Mouse (Mus musculus) CH12.LX (cell line): ENCODE measurements around the gene Fam219b.

ENCODE experiments used
- ELF1 ChIP-seq: IDR thresholded peaks from 2 replicates; pipeline ENCODE4 v1.6.1; 2014; ENCODE audit warnings: low read depth, mild to moderate bottlenecking, inconsistent platforms, low read length, improper control_type of control experiment
- TCF12 ChIP-seq: IDR thresholded peaks from 2 replicates; pipeline ENCODE4 v1.6.1; 2014; ENCODE audit warnings: low read depth, mild to moderate bottlenecking, inconsistent platforms, low read length, improper control_type of control experiment

- TF ChIP-seq ELF1, result no peak
- TF ChIP-seq TCF12, result no peak
Measured at GRCm38 (mm10) chr9:57547869-57548268, 10.5 kb downstream of the Fam219b start.
